Mouse (Mus musculus) induced T-regulatory cell, adult 2 months (primary cell): ENCODE data around the gene Mrpl38.
"Not testable (repeated sequence)": the region's sequence is repeated elsewhere in the genome, so short reads cannot be mapped to it uniquely, and the experiment has no call there.

Experiments
- DNase-seq: peaks from one replicate; pipeline ENCODE4 v3.0.0-alpha.2; 2012; ENCODE audit warnings: low read depth

The Mrpl38 gene

GRCm38 (mm10) chr11:116143468-116143867 is 4.8 kb upstream of the Mrpl38 start:
- no peak for DNase-seq

DNA sequence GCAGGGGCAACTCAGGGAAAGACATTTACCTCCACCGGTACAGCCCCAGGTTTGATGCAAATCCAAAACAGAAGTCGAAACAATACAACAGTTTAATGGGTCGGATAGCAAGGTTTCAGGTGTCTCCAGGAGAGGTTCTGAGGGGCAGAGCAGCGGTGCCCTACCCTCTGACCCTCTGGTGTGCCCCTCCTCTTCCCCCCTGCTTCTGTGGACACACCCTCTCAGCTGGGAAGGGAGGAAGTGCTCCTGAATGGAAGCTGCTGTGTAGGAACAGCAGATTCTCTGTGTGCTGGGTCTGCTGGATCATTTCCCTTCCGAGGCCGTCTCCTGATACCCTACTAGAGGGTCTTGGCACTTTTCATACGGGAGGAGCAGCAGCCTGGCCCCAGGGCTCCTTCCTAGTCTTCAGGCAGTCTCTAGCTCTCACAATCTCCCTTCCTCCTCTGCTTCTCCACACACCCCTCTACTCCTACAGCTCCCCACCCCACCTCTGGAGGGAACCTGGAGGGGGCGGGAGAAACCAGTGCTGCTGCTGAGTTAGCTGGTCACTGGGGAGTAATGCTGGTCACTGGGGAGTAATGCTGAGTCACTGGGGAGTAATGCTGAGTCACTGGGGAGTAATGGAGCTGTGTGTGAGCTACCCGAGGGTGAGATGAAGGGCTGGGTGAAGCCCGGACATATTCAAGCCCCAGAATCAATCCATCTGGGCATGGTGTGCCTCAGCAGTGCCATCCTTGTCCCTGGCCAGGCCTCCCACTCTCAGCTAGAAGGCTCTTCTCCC is 3.7 kb upstream of the Mrpl38 start:
- DNase-seq: no peak

GRCm38 (mm10) chr11:116138096-116138467 is 586 bp downstream of the Mrpl38 start:
- DNase-seq: peak; percentile 57

DNA sequence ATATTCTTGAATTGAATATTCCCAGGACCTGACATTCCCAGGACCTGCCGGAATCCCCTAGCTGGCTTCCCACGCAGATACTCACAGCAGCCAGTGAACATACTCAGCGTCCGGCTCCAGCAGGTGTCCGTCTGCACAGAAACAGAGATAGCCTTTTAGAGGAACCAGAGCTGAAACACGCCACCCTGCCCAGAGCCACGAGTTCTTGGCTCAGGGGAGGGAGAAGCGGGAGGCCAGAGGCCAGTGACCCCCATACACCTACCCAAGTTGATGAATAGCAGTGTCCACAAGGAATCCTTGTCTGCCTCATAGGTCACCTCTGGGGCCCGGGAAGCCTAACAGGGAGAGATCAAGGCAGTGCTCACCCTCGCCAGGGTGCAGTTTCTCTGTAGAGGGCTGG is 4.5 kb downstream of the Mrpl38 start:
- DNase-seq: no peak

GRCm38 (mm10) chr11:116133497-116133896 is 5.2 kb downstream of the Mrpl38 start:
- no peak for DNase-seq

- peak; percentile 60 for DNase-seq
These were observed 6.0 kb downstream of the Mrpl38 start for GRCm38 (mm10) chr11:116132366-116133333.

GRCm38 (mm10) chr11:116131349-116132170 is 7.1 kb downstream of the Mrpl38 start:
- DNase-seq: no peak

- DNase-seq: peak; percentile 96
These were observed 8.0 kb downstream of the Mrpl38 start, which contains the start of gene Trim65 for GRCm38 (mm10) chr11:116130488-116131205. Gene Trim65 (minus strand): TSS chr11:116131128.

GRCm38 (mm10) chr11:116129993-116130487 is 8.6 kb downstream of the Mrpl38 start:
- no peak for DNase-seq

GRCm38 (mm10) chr11:116129091-116129790 is 9.4 kb downstream of the Mrpl38 start:
- DNase-seq: no peak

- no peak for DNase-seq
These were observed 10.7 kb downstream of the Mrpl38 start for GRCm38 (mm10) chr11:116127986-116128385.

GRCm38 (mm10) chr11:116127156-116127980 is 11.3 kb downstream of the Mrpl38 start, which contains the start of gene Trim47:
Gene Trim47 (minus strand): TSS chr11:116127210.
- DNase-seq: no peak

DNA sequence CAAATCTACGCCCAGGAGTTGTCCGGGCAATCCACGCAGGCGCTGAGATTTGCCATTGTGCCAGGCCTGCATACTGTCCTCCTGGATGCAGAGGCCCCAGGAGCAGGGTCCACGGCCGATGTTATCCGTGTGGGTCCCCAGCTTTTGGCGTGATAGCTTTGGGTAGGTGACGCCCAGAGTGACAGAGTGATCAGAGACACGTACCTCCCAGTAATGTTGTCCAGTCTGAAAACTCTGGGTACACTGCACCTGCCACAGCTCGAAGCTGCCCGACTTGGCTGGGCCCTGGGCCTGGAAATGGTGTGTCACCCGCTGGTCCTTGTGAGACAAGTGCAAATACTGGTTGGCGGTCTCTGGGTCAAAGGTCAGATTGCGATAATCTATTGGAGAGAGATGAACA is 12.4 kb downstream of the Mrpl38 start:
- DNase-seq: no peak

GRCm38 (mm10) chr11:116121731-116122245 is 16.9 kb downstream of the Mrpl38 start:
- DNase-seq: not testable (repeated sequence)

DNA sequence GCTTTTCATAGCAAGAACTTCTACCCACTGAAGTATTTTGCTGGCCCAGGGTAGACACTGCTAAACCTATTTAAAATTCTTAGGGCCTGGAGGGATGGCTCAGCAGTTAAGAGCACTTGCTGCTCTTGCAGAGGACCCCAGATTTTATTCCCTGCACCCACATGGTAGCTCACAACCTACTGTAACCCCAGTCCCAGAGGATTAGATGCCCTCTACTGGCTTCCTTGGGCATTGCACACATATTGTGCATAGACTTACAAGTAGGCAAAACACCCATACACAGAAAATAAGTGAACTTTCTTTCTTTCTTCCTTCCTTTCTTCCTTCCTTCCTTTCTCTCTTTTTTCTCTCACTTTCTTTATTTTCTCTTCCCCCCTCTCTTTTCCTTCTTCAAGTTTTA is 20.8 kb downstream of the Mrpl38 start:
- DNase-seq: peak; percentile 58

DNA sequence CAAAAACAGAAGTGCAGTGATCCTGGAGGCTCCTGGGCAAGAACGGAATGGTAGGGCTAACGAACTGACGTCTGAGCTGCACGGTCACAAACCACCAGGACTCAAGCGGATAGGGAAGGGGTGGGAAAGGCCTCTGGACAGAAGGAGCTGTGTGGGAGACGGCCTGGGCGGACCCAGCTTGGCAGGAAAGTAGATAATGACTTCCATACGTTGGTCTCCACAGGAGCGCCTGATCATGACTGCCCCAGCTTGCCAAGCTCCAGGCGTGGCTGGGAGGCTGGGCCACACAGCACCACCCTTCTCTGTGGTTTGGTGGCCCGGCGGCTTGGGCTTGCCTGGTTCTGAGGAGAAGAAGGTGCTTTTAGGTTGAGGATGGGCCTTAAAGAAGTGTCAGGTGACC is 21.4 kb downstream of the Mrpl38 start:
- DNase-seq: no peak

- no peak for DNase-seq
These were observed 27.0 kb downstream of the Mrpl38 start for GRCm38 (mm10) chr11:116111611-116112203.

DNA sequence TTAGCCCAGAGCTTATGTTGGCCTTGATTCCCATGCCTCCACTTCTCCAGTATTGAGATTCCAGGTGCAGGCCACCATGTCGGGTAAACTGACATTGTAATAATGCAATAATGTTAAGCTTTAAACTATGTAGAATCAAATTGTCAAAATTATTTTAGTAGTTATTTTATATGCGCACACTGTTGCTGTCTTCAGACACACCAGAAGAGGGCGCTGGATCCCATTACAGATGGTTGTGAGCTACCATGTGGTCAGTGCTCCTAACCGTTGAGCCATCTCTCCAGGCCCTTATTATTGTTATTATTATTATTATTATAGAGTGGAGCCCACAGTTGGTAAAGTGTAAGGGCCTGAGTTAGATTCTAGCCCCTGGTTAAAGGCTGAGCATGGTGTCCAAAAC is 27.6 kb downstream of the Mrpl38 start:
- DNase-seq: no peak

DNA sequence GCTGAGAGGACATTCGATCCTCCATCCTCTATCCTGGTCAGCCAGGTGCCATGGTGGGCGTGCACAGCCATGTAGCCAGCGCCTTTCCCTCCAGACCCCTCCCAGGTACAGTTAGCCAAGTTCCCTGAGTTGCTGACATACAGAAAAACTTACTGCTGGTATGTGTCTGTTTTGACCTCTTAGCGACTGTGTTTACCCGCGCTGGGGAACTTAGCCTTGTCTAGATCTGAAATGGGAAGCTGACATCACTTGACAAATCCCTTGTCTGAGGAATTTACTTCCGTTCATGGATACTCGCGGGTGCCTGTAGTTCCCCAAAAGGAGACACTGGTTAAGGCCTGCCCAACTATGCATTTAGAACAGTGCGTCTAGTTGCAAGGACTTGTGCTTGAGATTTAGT is 28.1 kb downstream of the Mrpl38 start:
- no peak for DNase-seq
